In the genomic region with DNA sequence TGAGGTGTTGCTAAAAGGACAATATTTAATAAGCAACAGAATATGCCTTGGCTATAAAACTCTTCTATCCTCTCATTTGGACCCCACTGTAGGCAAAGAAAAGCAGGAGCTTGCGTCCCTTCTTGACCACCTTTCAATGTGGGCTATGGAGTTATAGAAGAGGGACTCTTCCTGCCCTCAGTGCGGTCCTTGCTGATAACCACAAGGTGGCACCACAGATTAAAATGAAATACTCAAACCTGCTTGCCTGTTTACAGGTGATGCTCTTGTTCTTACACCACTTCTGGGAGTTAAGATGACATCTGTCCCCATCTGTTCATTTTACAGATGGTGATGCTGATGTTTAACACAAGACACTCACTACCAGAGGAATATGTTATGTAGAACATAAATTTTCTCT, we compare ENCODE assay signal across 10 mouse cellular contexts.
DNase-seq lines count a peak whose midpoint lies in the region; ATAC-seq and TF ChIP-seq lines count a peak whose summit lies in the region.
"Had no signal": no experiment of that assay in that cellular context is flagged by ENCODE, and none has a peak within 500 bp of the region (broad histone marks: within the 10 kb centered on the region; RNA-seq: fewer than 3 reads in every experiment).

No protein-coding gene starts in this region.

- peak; percentile 71 for TF ChIP-seq CTCF in heart, adult 2 months (IDR thresholded peaks at IDR 0.05)

- intact Hi-C loops in heart, adult 2 months (cut with DNase I), result loop anchor here (2.0 to 10.0 kb wide), 3 partner anchors 298 to 758 kb away; no protein-coding TSS in a partner anchor
- intact Hi-C loops in heart, postnatal 25 days (cut with DNase I), result loop anchor here (2.0 to 5.0 kb wide), 2 partner anchors 664 to 756 kb away; no protein-coding TSS in a partner anchor

- no peak overlapping the region for H3K4me2 ChIP-seq in midbrain, embryonic 14.5 days (ENCODE audit: low read length)
- H3K4me2 ChIP-seq in midbrain, embryonic 15.5 days, result no peak overlapping the region
- H3K4me2 ChIP-seq in hindbrain, embryonic 13.5 days, result no peak overlapping the region
- H3K4me2 ChIP-seq: heart, embryonic 12.5 days had no signal

- no peaks in the 10 kb centered on the region for H3K36me3 ChIP-seq in heart, adult 2 months (ENCODE audit: control insufficient read depth, insufficient read depth, low read length)
- H3K36me3 ChIP-seq in midbrain, embryonic 14.5 days (ENCODE audit: control insufficient read depth, insufficient read depth, low read length), result no peaks in the 10 kb centered on the region
- no peaks in the 10 kb centered on the region for H3K36me3 ChIP-seq in midbrain, embryonic 15.5 days (replicated peaks)
- H3K36me3 ChIP-seq in hindbrain, embryonic 13.5 days, result no peaks in the 10 kb centered on the region
- H3K36me3 ChIP-seq: heart, embryonic 12.5 days had no signal

- H3K4me1 ChIP-seq in heart, adult 2 months (ENCODE audit: control insufficient read depth, insufficient read depth, low read length), result no peaks in the 10 kb centered on the region
- H3K4me1 ChIP-seq in midbrain, embryonic 14.5 days (ENCODE audit: control insufficient read depth, insufficient read depth, low read length), result no peaks in the 10 kb centered on the region
- H3K4me1 ChIP-seq in midbrain, embryonic 15.5 days, result no peaks in the 10 kb centered on the region
- no peaks in the 10 kb centered on the region for H3K4me1 ChIP-seq in hindbrain, embryonic 13.5 days (replicated peaks)
- H3K4me1 ChIP-seq: heart, embryonic 12.5 days had no signal

- WGBS in heart, adult 2 months, result 39% methylated on average over 2 of the region's 2 CpGs
- 57% methylated on average over 2 of the region's 2 CpGs for WGBS in midbrain, embryonic 14.5 days
- WGBS in midbrain, embryonic 15.5 days, result 60% methylated on average over 2 of the region's 2 CpGs
- 50% methylated on average over 2 of the region's 2 CpGs for WGBS in hindbrain, embryonic 13.5 days

- TF ChIP-seq POLR2A in heart, adult 2 months (IDR thresholded peaks at IDR 0.05; ENCODE audit: insufficient read depth, low read depth, low read length), result no peak

- no peak for TF ChIP-seq EP300 in heart, adult 2 months (IDR thresholded peaks at IDR 0.05; ENCODE audit: insufficient read depth, low read depth, low read length)

- H3K27me3 ChIP-seq in heart, adult 2 months (ENCODE audit: control insufficient read depth, insufficient read depth, low read length), result no peaks in the 10 kb centered on the region
- no peaks in the 10 kb centered on the region for H3K27me3 ChIP-seq in midbrain, embryonic 14.5 days (ENCODE audit: control insufficient read depth, insufficient read depth, low read length)
- no peaks in the 10 kb centered on the region for H3K27me3 ChIP-seq in midbrain, embryonic 15.5 days (replicated peaks)
- H3K27me3 ChIP-seq in hindbrain, embryonic 13.5 days, result no peaks in the 10 kb centered on the region
- H3K27me3 ChIP-seq: heart, embryonic 12.5 days had no signal

- no peak overlapping the region for H3K27ac ChIP-seq in heart, adult 2 months
- no peak overlapping the region for H3K27ac ChIP-seq in midbrain, embryonic 14.5 days (replicated peaks; ENCODE audit: low read depth, low read length)
- no peak overlapping the region for H3K27ac ChIP-seq in midbrain, embryonic 15.5 days
- H3K27ac ChIP-seq in hindbrain, embryonic 13.5 days, result no peak overlapping the region
- H3K27ac ChIP-seq: macrophage had no signal

- DNase-seq in heart, adult 2 months, result no peak
- no peak for DNase-seq in heart, postnatal 25 days (ENCODE audit: low spot score)
- peak; percentile 59 for DNase-seq in midbrain, embryonic 14.5 days
- peak; percentile 34 for DNase-seq in embryo, embryonic 11 days
- DNase-seq in retina, adult 2 months (ENCODE audit: low read depth, low spot score), result peak; percentile 4
- no peak for DNase-seq in spleen, adult 12 weeks (ENCODE audit: low spot score)

- no peak overlapping the region for H3K9ac ChIP-seq in heart, adult 2 months (ENCODE audit: low read depth, low read length)
- no peak overlapping the region for H3K9ac ChIP-seq in midbrain, embryonic 14.5 days (replicated peaks; ENCODE audit: low read length)
- no peak overlapping the region for H3K9ac ChIP-seq in midbrain, embryonic 15.5 days
- H3K9ac ChIP-seq in hindbrain, embryonic 13.5 days, result no peak overlapping the region
- H3K9ac ChIP-seq: heart, embryonic 12.5 days had no signal

- H3K4me3 ChIP-seq in heart, adult 2 months, result no peak overlapping the region
- no peak overlapping the region for H3K4me3 ChIP-seq in midbrain, embryonic 14.5 days (replicated peaks; ENCODE audit: low read depth, low read length)
- H3K4me3 ChIP-seq in midbrain, embryonic 15.5 days, result no peak overlapping the region
- no peak overlapping the region for H3K4me3 ChIP-seq in hindbrain, embryonic 13.5 days
- H3K4me3 ChIP-seq: heart, embryonic 12.5 days had no signal

- no peaks in the 10 kb centered on the region for H3K79me2 ChIP-seq in heart, adult 2 months (replicated peaks; ENCODE audit: control insufficient read depth, insufficient read depth, low read length)

- ATAC-seq in midbrain, embryonic 14.5 days (ENCODE audit: low FRiP score, low TSS enrichment), result no peak
- ATAC-seq in midbrain, embryonic 15.5 days (replicated peaks), result no peak
- no peak for ATAC-seq in hindbrain, embryonic 13.5 days (ENCODE audit: low FRiP score)

- no peaks in the 10 kb centered on the region for H3K9me3 ChIP-seq in midbrain, embryonic 14.5 days (ENCODE audit: control insufficient read depth, low read length)
- no peaks in the 10 kb centered on the region for H3K9me3 ChIP-seq in midbrain, embryonic 15.5 days
- H3K9me3 ChIP-seq in hindbrain, embryonic 13.5 days, result no peaks in the 10 kb centered on the region
- H3K9me3 ChIP-seq: heart, embryonic 12.5 days had no signal

Comparison
In these comparisons a context has a peak if more than half of its experiments do, and no peak if none do; other contexts are left out.
1. DNase-seq: peak in midbrain, embryonic 14.5 days (single experiment), embryo, embryonic 11 days (single experiment) and retina, adult 2 months (single experiment); none in heart, adult 2 months (0 of 2), heart, postnatal 25 days (single experiment) and spleen, adult 12 weeks (single experiment).